Mouse (Mus musculus) hindbrain, postnatal 0 days (tissue): ENCODE results near the gene Hist1h2bf. TPM values are rescaled to one million over a fixed set of nuclear protein-coding genes. Genes with fewer than 3 reads are reported as not detected.
"Not testable (repeated sequence)": the region's sequence is repeated elsewhere in the genome, so short reads cannot be mapped to it uniquely, and the experiment has no call there.

Source experiments
- ATAC-seq: fragments of 200-750 bp; cut with Nextera tagmentation; 2 replicates; pipeline ENCODE4 v1.8.0; 2017; ENCODE audit warnings: mild to moderate bottlenecking, moderate TSS enrichment, moderate library complexity
- DNase-seq: peaks from one replicate; pipeline ENCODE4 v3.0.0-alpha.2; 2015; ENCODE audit warnings: low spot score
- H3K27ac ChIP-seq: fragments of 300-500 bp; sonication (generic); 2 replicates; pipeline ENCODE4 v1.5.1; 2014; ENCODE audit warnings: mild to moderate bottlenecking
- H3K27me3 ChIP-seq: fragments of 300-500 bp; sonication (generic); 2 replicates; pipeline ENCODE4 v1.6.1; 2014; ENCODE audit warnings: low read length, mixed read lengths; ENCODE audit not compliant: insufficient read depth
- H3K36me3 ChIP-seq: fragments of 300-500 bp; sonication (generic); 2 replicates; pipeline ENCODE4 v1.6.1; 2014; ENCODE audit warnings: low read length, mixed read lengths; ENCODE audit not compliant: insufficient read depth
- H3K4me1 ChIP-seq: fragments of 300-500 bp; sonication (generic); 2 replicates; pipeline ENCODE4 v1.6.1; 2014; ENCODE audit warnings: antibody characterized with exemption, low read length, mixed read lengths; ENCODE audit not compliant: insufficient read depth
- H3K4me2 ChIP-seq: fragments of 300-500 bp; sonication (generic); 2 replicates; pipeline ENCODE4 v1.6.1; 2014; ENCODE audit warnings: low read depth, mild to moderate bottlenecking, low read length, moderate library complexity, mixed read lengths
- H3K4me3 ChIP-seq: fragments of 300-500 bp; sonication (generic); 2 replicates; pipeline ENCODE4 v1.5.1; 2014; ENCODE audit warnings: low read length
- H3K9ac ChIP-seq: fragments of 300-500 bp; sonication (generic); replicated peaks from 2 replicates; pipeline ENCODE4 v1.6.1; 2014; ENCODE audit warnings: mild to moderate bottlenecking, low read length, moderate library complexity, mixed read lengths
- H3K9me3 ChIP-seq: fragments of 300-500 bp; sonication (generic); 2 replicates; pipeline ENCODE4 v1.6.1; 2016; ENCODE audit warnings: low read length, mixed read lengths
- CTCF ChIP-seq: IDR thresholded peaks from 2 replicates; pipeline ENCODE4 v1.5.1; 2016; ENCODE audit warnings: antibody characterized with exemption, control low read depth, low read depth
- WGBS: fragments of 180-500 bp; shearing (Covaris S2); extraction: QIAGEN DNeasy Blood & Tissue Kit; methylation state at CpG from one replicate; pipeline ENCODE4 v1.1.7; 2014; 5-methylcytosine and 5-hydroxymethylcytosine counted together
- polyA plus RNA-seq: library from polyadenylated mRNA; unstranded; fragments of >200 nt; fragmentation: Nextera tagmentation; extraction: Ambion mirVana; gene quantifications from 2 replicates; pipeline ENCODE4 v1.2.1, GENCODE M21; 2015
- total RNA-seq: library from RNA; depleted of rRNA; stranded (reverse); fragments of >200 nt; gene quantifications from 2 replicates; pipeline ENCODE4 v1.2.3, GENCODE M21; 2014

Hist1h2bf gene
- total and polyA plus RNA-seq, 2 experiments from 2014 or later: 1.3 to 695 TPM

DNA sequence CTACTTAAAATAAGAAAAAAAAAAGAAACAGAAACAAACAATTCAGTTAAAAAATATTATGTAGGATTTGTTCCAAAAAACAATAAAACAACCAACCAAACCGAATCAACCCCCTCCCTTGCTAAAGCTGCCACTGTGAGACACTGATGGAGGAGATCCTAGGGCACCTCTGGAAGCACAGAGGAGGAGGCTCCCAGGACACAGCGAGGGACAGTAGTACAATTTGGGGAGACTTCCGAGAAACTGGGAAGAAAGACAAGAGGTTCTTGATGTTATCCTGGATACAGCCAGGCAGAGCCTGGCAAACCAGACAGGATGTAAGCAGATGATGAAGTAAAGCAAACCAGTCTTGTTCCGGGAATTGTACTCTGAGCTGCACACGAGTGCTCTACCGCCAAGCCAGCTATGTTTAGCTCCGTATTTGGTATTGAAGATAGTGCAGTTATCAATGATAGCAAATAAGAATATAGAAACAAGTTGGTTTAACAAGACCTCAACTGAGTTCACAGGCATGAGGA lies 29.2 kb upstream of the Hist1h2bf start:
- TF ChIP-seq CTCF: no peak
- Histone ChIP-seq H3K27ac (no peak overlapping the region), H3K27me3 (no peaks in the 10 kb centered on the region), H3K4me3 (no peak overlapping the region), H3K9ac (no peak overlapping the region), H3K4me2 (no peak overlapping the region), H3K4me1 (no peaks in the 10 kb centered on the region), H3K9me3 (no peaks in the 10 kb centered on the region), H3K36me3 (no peaks in the 10 kb centered on the region)
- ATAC-seq (no peak), DNase-seq (no peak)
- WGBS: 85% methylated on average over 7 of the region's 7 CpGs

DNA sequence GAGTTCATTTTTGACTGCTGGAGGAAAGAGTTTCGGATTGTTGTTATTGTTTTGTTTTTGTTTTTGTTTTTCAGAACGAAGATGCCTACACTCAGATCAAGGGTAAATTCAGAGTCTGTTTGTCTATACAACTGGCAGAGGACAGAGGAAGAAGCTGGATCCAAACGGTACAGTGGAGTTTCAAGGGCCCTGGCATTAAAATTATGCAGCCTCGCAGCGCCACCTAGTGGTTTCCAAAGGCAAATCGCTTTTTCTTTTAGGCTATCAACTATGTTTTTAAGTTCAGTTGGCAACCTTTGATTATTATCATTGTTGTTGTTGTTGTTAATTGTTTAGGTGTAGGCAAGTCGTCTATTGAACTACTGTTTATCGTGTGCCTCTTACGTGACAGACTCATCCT lies 24.0 kb upstream of the Hist1h2bf start:
- Histone ChIP-seq H3K36me3 (no peaks in the 10 kb centered on the region), H3K27me3 (no peaks in the 10 kb centered on the region), H3K4me2 (no peak overlapping the region), H3K27ac (no peak overlapping the region), H3K9ac (no peak overlapping the region), H3K9me3 (no peaks in the 10 kb centered on the region), H3K4me1 (no peaks in the 10 kb centered on the region), H3K4me3 (no peak overlapping the region)
- ATAC-seq: no peak
- peak; percentile 86 for TF ChIP-seq CTCF
- WGBS: 8% methylated on average over 9 of the region's 9 CpGs
- peak; percentile 84 for DNase-seq

DNA sequence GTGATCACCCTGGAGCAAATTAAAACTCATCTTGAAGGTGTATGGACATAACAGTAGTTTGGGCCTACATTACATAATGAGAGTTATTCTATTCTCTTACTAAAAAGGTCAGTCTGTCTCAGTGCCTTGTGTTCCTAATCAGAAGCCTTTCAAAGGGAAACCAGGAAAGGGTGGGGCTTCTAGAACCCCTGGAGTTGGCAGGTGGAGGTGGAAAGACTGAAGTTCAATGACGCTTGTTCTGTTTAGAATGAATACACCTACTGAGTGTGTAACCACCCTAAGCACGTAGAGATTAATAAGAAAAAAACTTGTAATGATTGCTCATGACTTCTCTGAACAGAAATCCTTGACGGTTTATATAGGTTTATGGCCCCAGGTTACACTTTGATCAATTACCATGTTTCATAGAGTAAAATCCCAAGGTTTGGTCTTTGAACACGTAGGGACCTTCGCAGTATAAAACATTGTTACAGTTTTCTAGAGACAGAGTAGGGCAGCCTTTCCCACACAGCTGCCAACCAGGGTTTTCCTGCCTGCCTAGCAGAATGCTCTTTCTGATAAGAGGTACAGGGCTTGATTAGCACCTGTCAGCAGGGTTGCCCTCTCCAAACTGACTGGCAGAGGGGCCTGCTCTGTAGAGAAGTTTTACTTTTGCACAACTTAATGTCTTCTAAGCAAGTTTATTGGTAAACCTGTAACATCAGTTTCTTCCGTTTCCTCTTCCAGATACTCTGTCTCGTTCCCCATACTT lies 21.8 kb upstream of the Hist1h2bf start:
- ATAC-seq: no peak
- H3K9ac ChIP-seq: no peak overlapping the region
- no peaks in the 10 kb centered on the region for H3K27me3 ChIP-seq
- WGBS: 87% methylated on average over 7 of the region's 7 CpGs
- H3K4me3 ChIP-seq: no peak overlapping the region
- no peaks in the 10 kb centered on the region for H3K4me1 ChIP-seq
- no peaks in the 10 kb centered on the region for H3K36me3 ChIP-seq
- H3K4me2 ChIP-seq: no peak overlapping the region
- TF ChIP-seq CTCF: no peak
- H3K27ac ChIP-seq: no peak overlapping the region
- no peak for DNase-seq
- no peaks in the 10 kb centered on the region for H3K9me3 ChIP-seq

DNA sequence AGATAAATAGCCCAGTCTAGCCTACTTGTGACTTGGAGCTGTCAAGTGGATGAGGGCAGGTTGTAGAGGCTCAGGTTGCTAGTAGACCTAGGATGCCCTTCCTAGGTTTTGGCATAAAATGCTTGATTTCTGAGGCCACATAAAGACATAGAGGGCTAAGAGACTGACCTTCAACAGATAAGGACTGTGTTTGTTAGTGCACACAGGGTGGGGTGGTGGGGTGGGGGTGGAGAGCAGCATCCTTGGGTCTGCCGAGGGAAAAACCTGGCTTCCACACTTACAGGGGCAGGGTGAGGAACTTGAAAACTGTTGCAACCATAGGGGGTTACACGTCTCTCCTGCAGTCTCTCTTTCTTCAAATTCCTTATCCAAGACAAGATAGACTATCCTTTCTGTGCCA lies 21.2 kb upstream of the Hist1h2bf start:
- H3K27me3 ChIP-seq: no peaks in the 10 kb centered on the region
- WGBS: 78% methylated on average over 2 of the region's 2 CpGs

DNA sequence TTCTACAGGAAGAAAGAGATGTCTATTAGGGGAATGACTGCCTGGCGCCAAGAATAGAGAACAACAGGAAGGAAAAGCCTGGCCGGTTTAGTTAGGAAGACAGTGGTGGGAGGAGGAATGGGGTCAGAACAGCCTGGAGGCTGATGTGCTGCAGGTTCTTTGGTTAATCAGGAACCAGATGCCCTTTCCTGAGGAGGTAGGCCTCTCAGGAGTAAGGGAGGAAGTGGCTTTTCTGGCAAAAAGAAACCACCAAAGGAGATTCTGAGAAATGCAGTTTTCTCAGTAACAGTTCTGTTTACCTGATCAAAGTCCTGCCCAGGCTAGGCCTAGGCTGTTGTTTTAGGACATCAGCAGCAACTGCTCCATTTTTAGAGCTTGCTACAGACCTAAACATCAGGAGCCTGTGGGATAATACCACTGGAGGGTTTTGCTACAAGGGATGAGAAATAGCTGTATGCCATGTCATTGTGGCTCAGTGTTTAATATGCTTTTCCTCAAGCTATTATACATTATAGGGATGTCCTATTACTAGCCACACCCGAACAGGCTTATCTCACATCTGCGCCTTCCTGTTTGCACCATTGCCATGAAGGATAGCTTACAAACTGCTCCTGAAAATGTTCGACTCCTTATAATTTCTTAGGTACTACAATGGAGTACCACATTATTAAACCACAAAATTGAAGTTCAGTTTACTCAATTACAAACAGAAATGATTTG lies 19.2 kb upstream of the Hist1h2bf start:
- ATAC-seq: no peak
- no peaks in the 10 kb centered on the region for H3K4me1 ChIP-seq
- WGBS: 86% methylated on average over 5 of the region's 5 CpGs

More for the DNA sequence above, 21.2 kb upstream of the Hist1h2bf start:
- Histone ChIP-seq H3K36me3 (no peaks in the 10 kb centered on the region), H3K4me2 (no peak overlapping the region), H3K4me1 (no peaks in the 10 kb centered on the region), H3K4me3 (no peak overlapping the region), H3K9me3 (no peaks in the 10 kb centered on the region), H3K9ac (no peak overlapping the region), H3K27ac (no peak overlapping the region)
- ATAC-seq (no peak), DNase-seq (no peak)
- no peak for TF ChIP-seq CTCF

DNA sequence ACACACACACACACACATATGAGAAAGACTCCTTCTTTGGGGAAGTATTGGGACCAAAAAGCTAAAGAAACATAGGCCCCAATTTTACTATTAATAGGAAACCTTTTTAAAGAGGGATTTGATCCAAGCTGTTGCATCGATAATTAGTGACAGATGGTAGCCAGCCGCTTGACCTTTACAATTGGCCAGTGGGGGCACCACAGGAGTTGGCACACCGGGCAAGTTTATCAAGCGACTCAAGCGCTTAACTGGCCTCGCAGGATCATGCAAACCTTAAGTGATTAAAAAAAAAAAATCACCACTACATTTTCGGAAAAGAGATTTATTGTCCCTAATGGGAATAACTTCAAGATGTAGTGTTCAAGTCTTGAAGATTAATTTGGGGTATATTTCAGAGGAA lies 18.6 kb upstream of the Hist1h2bf start:
- no peaks in the 10 kb centered on the region for H3K27me3 ChIP-seq
- ATAC-seq (no peak), DNase-seq (no peak)
- no peak overlapping the region for H3K9ac ChIP-seq
- H3K27ac ChIP-seq: no peak overlapping the region
- no peak overlapping the region for H3K4me3 ChIP-seq
- 63% methylated on average over 7 of the region's 7 CpGs for WGBS
- no peak for TF ChIP-seq CTCF
- no peaks in the 10 kb centered on the region for H3K4me1 ChIP-seq
- H3K4me2 ChIP-seq: no peak overlapping the region
- H3K36me3 ChIP-seq: no peaks in the 10 kb centered on the region
- no peaks in the 10 kb centered on the region for H3K9me3 ChIP-seq

More for the DNA sequence above, 19.2 kb upstream of the Hist1h2bf start:
- no peak overlapping the region for H3K27ac ChIP-seq
- no peak for DNase-seq
- H3K27me3 ChIP-seq: no peaks in the 10 kb centered on the region
- no peaks in the 10 kb centered on the region for H3K9me3 ChIP-seq
- no peak overlapping the region for H3K9ac ChIP-seq
- H3K4me2 ChIP-seq: no peak overlapping the region
- H3K36me3 ChIP-seq: no peaks in the 10 kb centered on the region
- H3K4me3 ChIP-seq: no peak overlapping the region
- no peak for TF ChIP-seq CTCF

DNA sequence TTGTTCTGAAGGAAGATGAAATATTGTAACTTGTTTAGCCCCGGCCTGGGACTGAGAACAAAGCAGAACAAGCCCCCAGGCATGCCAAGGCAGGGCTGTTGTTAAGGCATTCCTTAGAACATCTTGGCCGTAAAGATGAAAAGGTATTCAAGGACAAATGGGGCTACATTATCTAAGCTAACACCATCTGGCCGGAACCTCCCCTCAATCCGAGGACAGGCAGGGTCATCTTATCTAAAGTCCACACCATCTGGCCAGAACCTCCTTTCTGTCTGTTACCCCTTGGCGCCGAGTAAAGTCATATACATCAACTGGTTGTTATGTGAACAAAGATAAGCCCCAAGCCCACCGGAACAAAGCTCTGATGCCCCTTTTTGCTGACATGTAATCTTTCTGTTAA lies 17.9 kb upstream of the Hist1h2bf start:
- H3K4me2 ChIP-seq, H3K9ac ChIP-seq, ATAC-seq, H3K9me3 ChIP-seq, H3K4me3 ChIP-seq, H3K4me1 ChIP-seq, DNase-seq, H3K36me3 ChIP-seq, H3K27me3 ChIP-seq, H3K27ac ChIP-seq: not testable (repeated sequence)
- WGBS: 92% methylated on average over 7 of the region's 7 CpGs
